Mouse (Mus musculus) megakaryocyte, adult 5-6 weeks (primary cell): ENCODE measurements at regions not wholly inside any gene's neighbourhood (a gene's known extent, or its start where the extent isn't known, plus 50 kb on each side); places are given as distances from the start of the nearest gene placed in this dataset.
A peak's percentile ranks its signal among the peaks of the same experiment; 100 is the strongest.
"Not testable (repeated sequence)": the region's sequence is repeated elsewhere in the genome, so short reads cannot be mapped to it uniquely, and the experiment has no call there.

Experiments used
- ATAC-seq: 2 replicates; pipeline ENCODE4 v1.8.0; 2016; ENCODE audit warnings: mild to moderate bottlenecking, inconsistent platforms; ENCODE audit not compliant: poor library complexity, severe bottlenecking

DNA sequence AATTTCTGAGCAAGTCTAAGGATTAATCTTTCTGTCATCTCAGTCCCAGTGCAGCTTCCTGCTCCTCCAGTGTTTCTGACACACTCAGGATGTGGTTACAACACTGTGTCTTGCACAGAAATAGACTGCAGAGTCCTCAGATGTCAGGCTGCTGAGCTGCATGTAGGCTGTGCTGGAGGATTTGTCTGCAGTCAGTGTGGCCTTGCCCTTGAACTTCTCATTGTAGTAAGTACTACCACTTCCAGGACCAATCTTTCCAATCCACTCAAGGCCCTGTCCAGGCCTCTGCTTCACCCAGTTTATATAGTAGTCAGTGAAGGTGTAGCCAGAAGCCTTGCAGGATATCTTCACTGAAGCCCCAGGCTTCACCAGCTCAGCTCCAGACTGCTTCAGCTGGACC is 185.8 kb upstream of the Zfp386 start:
- not testable (repeated sequence) for ATAC-seq

DNA sequence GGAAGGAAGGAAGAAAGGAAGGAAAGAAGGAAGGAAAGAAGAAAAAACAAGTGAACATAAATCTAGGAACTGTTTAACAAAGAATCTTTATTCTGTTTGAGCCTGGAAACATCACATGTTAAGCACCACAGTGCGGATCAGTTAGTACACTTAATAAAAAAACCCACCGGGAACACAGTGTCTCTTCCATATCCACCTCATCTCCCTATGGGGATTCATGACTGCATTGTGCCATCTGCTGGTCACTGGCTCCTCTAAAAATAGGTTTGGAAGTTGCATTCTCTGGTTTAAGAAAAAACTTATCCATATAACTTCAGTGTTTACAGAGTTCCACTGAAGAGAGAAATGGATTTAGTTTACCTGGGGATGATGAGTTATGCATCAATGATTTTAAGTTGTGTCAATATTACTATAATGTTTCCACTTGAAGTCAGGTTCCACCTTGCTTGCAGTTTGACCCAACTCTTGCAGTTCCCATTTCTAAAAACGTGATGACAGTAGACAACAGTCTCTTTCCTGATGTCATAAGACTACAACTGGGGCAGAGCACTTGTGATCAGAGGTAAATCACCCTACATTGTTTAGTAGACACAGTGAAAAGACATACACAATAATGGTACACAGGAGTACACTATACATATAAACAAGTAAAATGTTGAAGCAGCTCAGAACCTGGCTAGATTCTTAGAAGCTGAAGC is 182.3 kb upstream of the Zfp386 start:
- peak; percentile 82 for ATAC-seq

DNA sequence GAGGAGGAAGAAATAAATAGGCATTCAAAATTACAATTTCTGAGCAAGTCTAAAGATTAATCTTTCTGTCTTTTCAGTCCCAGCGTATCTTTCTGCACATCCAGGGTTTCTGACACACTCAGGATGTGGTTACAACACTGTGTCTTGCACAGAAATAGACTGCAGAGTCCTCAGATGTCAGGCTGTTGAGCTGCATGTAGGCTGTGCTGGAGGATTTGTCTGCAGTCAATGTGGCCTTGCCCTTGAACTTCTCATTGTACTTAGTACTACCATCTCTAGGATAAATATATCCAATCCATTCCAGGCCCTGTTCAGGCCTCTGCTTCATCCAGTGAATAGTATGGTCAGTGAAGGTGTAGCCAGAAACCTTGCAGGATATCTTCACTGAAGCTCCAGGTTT is 178.9 kb upstream of the Zfp386 start:
- ATAC-seq: not testable (repeated sequence)

DNA sequence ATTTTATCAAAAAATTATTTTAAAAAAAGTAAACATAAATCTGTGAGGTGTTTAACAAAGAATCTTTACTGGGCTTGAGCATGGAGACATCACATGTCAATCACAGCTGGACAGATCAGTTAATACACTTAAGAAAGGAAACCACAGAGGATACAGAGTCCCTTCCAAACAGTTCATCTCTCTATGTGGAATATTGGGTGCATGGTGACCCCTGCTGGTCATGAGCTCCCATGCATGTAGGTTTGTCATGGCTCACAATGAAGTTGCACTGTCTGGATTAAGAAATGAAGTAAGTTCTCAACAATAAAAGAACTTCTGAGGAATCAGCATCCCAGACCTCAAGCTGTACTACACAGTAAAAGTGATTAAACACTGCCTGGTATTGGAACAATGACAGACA is 175.1 kb upstream of the Zfp386 start:
- ATAC-seq: peak; percentile 98

DNA sequence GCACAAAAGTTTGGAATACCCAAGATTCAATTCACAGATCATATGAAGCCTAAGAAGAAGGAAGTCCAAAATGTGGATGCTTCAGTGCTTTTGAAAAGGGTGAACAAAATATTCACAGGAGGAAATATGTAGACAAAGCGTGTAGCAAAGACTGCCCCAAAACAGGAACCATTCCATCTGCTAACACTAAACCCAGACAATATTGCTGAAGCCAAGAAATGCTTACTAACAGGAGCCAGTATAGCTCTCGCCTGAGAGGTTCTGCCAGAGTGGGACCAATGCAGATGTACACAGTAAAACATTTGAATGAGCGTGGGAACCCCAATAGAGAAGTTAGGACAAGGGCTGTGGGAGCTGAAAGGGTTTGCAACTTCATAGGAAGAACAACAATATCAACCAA is 173.5 kb upstream of the Zfp386 start:
- ATAC-seq: peak; percentile 67

DNA sequence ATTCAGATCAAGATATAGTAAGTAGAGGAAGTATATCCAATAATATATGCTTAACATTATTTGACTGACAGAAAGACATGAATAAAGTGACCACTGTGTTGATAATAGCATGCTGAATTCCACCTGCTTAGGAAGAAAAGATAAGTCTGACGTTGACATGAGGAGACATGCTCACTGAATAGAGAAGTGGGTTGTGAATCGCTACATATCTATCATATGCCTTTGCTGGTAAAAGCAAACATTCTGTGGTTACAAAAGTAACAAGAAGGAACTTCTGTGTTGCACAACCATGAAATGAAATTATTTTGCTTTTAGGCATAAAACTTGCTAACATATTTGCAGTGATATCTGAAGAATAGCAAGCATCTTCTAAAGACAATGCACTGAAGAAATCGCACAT is 163.8 kb upstream of the Zfp386 start:
- peak; percentile 95 for ATAC-seq

DNA sequence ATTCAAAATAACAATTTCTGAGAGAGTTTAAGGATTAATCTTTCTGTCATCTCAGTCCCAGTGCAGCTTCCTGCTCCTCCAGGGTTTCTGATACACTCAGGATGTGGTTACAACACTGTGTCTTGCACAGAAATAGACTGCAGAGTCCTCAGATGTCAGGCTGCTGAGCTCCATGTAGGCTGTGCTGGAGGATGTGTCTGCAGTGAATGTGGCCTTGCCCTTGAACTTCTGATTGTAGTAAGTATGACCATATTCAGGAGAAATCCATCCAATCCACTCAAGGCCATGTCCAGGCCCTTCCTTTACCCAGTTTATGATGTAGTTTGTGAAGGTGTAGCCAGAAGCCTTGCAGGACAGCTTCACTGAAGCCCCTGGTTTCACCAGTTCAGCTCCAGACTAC is 159.5 kb upstream of the Zfp386 start:
- no peak for ATAC-seq

DNA sequence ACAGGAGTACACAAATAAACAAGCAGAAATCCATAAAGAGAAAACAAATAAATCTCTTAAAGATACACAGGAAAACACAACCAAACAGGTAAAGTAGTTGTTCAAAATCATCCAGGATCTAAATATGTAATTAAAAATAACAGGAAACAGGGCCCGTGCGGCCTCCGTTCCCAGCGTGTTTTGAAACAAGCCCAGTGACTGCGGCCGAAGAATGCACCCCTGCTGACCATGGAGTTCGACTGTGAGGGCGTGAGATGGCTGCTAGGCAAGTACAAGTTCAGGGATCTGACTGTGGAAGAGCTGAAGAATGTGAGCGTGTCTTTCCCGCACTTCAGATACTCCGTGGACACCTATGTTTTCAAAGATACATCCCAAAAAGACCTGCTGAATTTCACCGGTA is 154.9 kb upstream of the Zfp386 start:
- ATAC-seq: peak; percentile 55; the same call in 1 of the 2 replicates

DNA sequence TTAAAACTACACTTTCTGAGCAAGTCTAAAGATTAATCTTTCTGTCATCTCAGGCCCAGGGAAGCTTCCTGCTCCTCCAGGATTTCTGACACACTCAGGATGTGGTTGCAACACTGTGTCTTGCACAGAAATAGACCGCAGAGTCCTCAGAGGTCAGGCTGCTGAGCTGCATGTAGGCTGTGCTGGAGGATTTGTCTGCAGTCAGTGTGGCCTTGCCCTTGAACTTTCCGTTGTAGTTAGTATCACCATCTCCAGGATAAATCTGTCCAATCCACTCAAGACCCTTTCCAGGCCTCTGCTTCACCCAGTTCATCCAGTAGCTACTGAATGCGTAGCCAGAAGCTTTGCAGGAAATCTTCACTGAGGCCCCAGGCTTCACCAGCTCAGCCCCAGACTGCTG is 135.3 kb upstream of the Zfp386 start:
- ATAC-seq: peak; percentile 28

DNA sequence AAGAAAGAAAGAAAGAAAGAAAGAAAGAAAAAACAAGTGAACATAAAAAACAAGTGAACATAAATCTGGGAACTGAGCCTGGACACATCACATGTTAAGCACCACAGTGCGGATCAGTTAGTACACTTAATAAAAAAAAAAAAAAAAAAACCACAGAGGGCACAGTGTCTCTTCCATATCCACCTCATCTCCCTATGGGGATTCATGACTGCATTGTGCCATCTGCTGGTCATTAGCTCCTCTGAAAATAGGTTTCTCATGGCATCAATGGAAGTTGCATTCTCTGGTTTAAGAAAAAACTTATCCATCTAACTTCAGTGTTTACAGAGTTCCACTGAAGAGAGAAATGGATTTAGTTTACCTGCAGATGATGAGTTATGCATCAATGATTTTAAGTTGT is 132.1 kb upstream of the Zfp386 start:
- ATAC-seq: peak; percentile 79

DNA sequence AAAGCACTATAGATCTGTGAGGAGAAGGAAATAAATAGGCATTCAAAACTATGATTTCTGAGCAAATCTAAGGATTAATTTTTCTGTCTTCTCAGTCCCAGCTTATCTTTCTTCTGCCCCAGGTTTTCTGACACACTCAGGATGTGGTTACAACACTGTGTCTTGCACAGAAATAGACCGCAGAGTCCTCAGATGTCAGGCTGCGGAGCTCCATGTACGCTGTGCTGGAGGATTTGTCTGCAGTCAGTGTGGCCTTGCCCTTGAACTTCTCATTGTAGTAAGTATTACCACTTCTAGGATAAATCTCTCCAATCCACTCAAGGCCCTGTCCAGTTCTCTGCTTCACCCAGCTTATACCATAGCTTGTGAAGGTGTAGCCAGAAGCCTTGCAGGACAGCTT is 127.4 kb upstream of the Zfp386 start:
- ATAC-seq: not testable (repeated sequence)

DNA sequence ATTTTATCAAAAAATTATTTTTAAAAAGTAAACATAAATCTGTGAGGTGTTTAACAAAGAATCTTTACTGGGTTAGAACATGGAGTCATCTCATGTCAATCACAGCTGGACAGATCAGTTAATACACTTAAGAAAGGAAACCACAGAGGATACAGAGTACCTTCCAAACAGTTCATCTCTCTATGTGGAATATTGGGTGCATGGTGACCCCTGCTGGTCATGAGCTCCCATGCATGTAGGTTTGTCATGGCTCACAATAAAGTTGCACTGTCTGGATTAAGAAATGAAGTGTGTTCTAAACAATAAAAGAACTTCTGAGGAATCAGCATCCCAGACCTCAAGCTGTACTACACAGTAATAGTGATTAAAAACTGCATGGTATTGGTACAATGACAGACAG is 123.5 kb upstream of the Zfp386 start:
- peak; percentile 97 for ATAC-seq

DNA sequence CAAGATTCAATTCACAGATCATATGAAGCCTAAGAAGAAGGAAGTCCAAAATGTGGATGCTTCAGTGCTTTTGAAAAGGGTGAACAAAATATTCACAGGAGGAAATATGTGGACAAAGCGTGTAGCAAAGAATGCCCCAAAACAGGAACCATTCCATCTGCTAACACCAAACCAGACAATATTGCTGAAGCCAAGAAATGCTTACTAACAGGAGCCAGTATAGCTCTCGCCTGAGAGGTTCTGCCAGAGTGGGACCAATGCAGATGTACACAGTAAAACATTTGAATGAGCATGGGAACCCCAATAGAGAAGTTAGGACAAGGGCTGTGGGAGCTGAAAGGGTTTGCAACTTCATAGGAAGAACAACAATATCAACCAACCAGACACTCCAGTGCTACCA is 122.0 kb upstream of the Zfp386 start:
- ATAC-seq: peak; percentile 45; the same call in 1 of the 2 replicates

DNA sequence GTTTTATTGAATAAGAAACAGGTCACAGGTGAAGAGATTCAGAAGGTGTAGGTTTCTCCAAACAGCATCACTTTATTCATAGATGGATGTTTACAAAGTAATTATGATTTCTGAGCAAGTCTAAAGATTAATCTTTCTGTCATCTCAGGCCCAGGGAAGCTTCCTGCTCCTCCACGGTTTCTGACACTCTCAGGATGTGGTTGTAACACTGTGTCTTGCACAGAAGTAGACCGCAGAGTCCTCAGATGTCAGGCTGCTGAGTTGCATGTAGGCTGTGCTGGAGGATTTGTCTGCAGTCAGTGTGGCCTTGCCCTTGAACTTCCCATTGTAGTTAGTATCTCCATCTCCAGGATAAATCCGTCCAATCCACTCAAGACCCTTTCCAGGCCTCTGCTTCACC is 95.2 kb upstream of the Zfp386 start:
- peak; percentile 39 for ATAC-seq

DNA sequence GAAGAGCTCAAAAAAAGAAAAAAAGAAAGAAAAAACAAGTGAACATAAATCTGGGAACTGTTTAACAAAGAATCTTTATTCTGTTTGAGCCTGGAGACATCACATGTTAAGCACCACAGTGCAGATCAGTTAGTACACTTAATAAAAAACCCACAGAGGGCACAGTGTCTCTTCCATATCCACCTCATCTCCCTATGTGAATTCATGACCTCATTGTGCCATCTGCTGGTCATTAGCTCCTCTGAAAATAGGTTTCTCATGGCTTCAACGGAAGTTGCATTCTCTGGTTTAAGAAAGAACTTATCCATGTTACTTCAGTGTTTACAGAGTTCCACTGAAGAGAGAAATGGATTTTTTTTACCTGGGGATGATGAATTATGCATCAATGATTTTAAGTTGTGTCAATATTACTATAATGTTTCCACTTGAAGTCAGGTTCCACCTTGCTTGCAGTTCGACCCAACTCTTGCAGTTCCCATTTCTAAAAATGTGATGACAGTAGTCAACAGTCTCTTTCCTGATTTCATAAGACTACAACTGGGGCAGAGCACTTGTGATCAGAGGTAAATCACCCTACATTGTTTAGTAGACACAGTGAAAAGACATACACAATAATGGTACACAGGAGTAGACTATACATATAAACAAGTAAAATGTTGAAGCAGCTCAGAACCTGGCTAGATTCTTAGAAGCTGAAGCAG is 91.9 kb upstream of the Zfp386 start:
- ATAC-seq: peak; percentile 85

DNA sequence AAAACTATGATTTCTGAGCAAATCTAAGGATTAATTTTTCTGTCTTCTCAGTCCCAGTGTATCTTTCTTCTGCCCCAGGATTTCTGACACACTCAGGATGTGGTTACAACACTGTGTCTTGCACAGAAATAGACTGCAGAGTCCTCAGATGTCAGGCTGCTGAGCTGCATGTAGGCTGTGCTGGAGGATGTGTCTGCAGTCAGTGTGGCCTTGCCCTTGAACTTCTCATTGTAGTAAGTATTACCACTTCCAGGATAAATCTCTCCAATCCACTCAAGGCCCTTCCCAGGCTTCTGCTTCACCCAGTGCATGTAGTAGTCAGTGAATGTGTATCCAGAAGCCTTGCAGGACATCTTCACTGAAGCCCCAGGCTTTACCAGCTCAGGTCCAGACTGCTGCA is 83.8 kb upstream of the Zfp386 start:
- not testable (repeated sequence) for ATAC-seq

DNA sequence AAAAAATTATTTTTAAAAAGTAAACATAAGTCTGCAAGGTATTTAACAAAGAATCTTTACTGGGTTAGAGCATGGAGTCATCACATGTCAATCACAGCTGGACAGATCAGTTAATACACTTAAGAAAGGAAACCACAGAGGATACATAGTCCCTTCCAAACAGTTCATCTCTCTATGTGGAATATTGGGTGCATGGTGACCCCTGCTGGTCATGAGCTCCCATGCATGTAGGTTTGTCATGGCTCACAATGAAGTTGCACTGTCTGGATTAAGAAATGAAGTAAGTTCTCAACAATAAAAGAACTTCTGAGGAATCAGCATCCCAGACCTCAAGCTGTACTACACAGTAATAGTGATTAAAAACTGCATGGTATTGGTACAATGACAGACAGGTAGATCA is 80.0 kb upstream of the Zfp386 start:
- peak; percentile 100 for ATAC-seq
